ENCODE assay signal across 18 mouse cellular contexts in genomic region chr2:27373349-27373748, GRCm38 (mm10). TPM values are rescaled to one million over a fixed set of nuclear protein-coding genes. Genes with fewer than 3 reads are reported as not detected.
DNase-seq lines count a peak whose midpoint lies in the region; ATAC-seq and TF ChIP-seq lines count a peak whose summit lies in the region.
"Had no signal": no experiment of that assay in that cellular context is flagged by ENCODE, and none has a peak within 500 bp of the region (broad histone marks: within the 10 kb centered on the region; RNA-seq: fewer than 3 reads in every experiment).

No protein-coding gene starts in this region.

- WGBS in liver, postnatal 0 days (ENCODE audit: insufficient replicate concordance) = 26% methylated on average over 12 of the region's 12 CpGs
- WGBS in heart, embryonic 12.5 days = 6% methylated on average over 12 of the region's 12 CpGs
- 19% methylated on average over 12 of the region's 12 CpGs for WGBS in liver, embryonic 13.5 days (ENCODE audit: insufficient replicate concordance)

- H3K27ac ChIP-seq in liver, postnatal 0 days (ENCODE audit: low read depth) = no peak overlapping the region
- no peak overlapping the region for H3K27ac ChIP-seq in heart, embryonic 12.5 days (ENCODE audit: poor library complexity, severe bottlenecking)
- H3K27ac ChIP-seq in liver, embryonic 13.5 days = no peak overlapping the region
- H3K27ac ChIP-seq: hindbrain, embryonic 13.5 days had no signal

- no peak overlapping the region for H3K4me3 ChIP-seq in liver, postnatal 0 days (ENCODE audit: low read depth, low read length)
- no peak overlapping the region for H3K4me3 ChIP-seq in heart, embryonic 12.5 days
- no peak overlapping the region for H3K4me3 ChIP-seq in liver, embryonic 13.5 days (replicated peaks)
- H3K4me3 ChIP-seq: erythroblast, embryonic 14.5 days; hindbrain, embryonic 13.5 days had no signal

- TF ChIP-seq EP300 in liver, postnatal 0 days (IDR thresholded peaks at IDR 0.05; ENCODE audit: low read depth) = no peak

- H3K9ac ChIP-seq in liver, postnatal 0 days (replicated peaks) = no peak overlapping the region
- H3K9ac ChIP-seq in heart, embryonic 12.5 days = 0 out of 2 replicates have a peak overlapping the region, but pooled peaks have one; percentile 33
- H3K9ac ChIP-seq in liver, embryonic 13.5 days = no peak overlapping the region
- H3K9ac ChIP-seq: hindbrain, embryonic 13.5 days; lung, embryonic 14.5 days had no signal

- H3K27me3 ChIP-seq in liver, postnatal 0 days (ENCODE audit: insufficient read depth, low read length) = no peaks in the 10 kb centered on the region
- H3K27me3 ChIP-seq in heart, embryonic 12.5 days (replicated peaks) = peaks cover 4% of the 10 kb centered on the region; the same call in 1 of the 2 replicates
- no peaks in the 10 kb centered on the region for H3K27me3 ChIP-seq in liver, embryonic 13.5 days
- H3K27me3 ChIP-seq: hindbrain, embryonic 13.5 days had no signal

- peaks cover 12% of the 10 kb centered on the region for H3K4me1 ChIP-seq in liver, postnatal 0 days (ENCODE audit: insufficient read depth)
- peaks cover 20% of the 10 kb centered on the region for H3K4me1 ChIP-seq in heart, embryonic 12.5 days (replicated peaks)
- peaks cover 19% of the 10 kb centered on the region for H3K4me1 ChIP-seq in liver, embryonic 13.5 days (replicated peaks)

- peak; percentile 50 for DNase-seq in liver
- DNase-seq in liver, postnatal 0 days = no peak
- peak; percentile 72 for DNase-seq in adrenal gland, postnatal 10 days
- DNase-seq in liver, embryonic 13.5 days = peak; percentile 6
- no peak for DNase-seq in kidney, adult 18-20 months
- no peak for DNase-seq in gastrocnemius, postnatal 25 days
- DNase-seq: cerebellum, adult 8-10 months; gastrocnemius, postnatal 10 days; kidney, adult 11 months; kidney, postnatal 4 days; lung, embryonic 14.5 days; right cerebral cortex, postnatal 4 days; thymus, postnatal 14 days had no signal

- ATAC-seq in liver, postnatal 0 days = no peak
- ATAC-seq in heart, embryonic 12.5 days (ENCODE audit: insufficient number of reproducible peaks, low FRiP score) = peak; percentile 68; the same call in 1 of the 2 replicates
- no peak for ATAC-seq in liver, embryonic 13.5 days (ENCODE audit: low read depth)
- no peak for ATAC-seq in activated CD4-positive, CD25-positive, alpha-beta regulatory T cell, adult 4 months
- ATAC-seq: forebrain, embryonic 16.5 days had no signal

- no peak for TF ChIP-seq CTCF in liver, postnatal 0 days (IDR thresholded peaks at IDR 0.05; ENCODE audit: low read depth)

- H3K9me3 ChIP-seq in liver, postnatal 0 days (ENCODE audit: low read length) = no peaks in the 10 kb centered on the region
- no peaks in the 10 kb centered on the region for H3K9me3 ChIP-seq in heart, embryonic 12.5 days (replicated peaks)
- H3K9me3 ChIP-seq in liver, embryonic 13.5 days (replicated peaks) = no peaks in the 10 kb centered on the region
- H3K9me3 ChIP-seq: hindbrain, embryonic 13.5 days had no signal

- no peak overlapping the region for H3K4me2 ChIP-seq in liver, postnatal 0 days (ENCODE audit: low read depth, low read length)
- H3K4me2 ChIP-seq in heart, embryonic 12.5 days = peak overlapping the region; percentile 41
- no peak overlapping the region for H3K4me2 ChIP-seq in liver, embryonic 13.5 days
- H3K4me2 ChIP-seq: hindbrain, embryonic 13.5 days; lung, embryonic 14.5 days had no signal

- H3K36me3 ChIP-seq in liver, postnatal 0 days (replicated peaks; ENCODE audit: insufficient read depth, low read length) = no peaks in the 10 kb centered on the region
- no peaks in the 10 kb centered on the region for H3K36me3 ChIP-seq in heart, embryonic 12.5 days
- H3K36me3 ChIP-seq in liver, embryonic 13.5 days = 0 out of 2 replicates have a peak, but pooled peaks cover 3% of the 10 kb centered on the region
- H3K36me3 ChIP-seq: hindbrain, embryonic 13.5 days had no signal

RNA-seq across cellular contexts. Expression of gene Vav2, which starts 53.5 kb away (rescaled TPM):
- 5.4 and 6.3 TPM in 2 replicates for polyA plus RNA-seq in liver, postnatal 0 days (2015; fragmentation: Nextera tagmentation; extraction: Ambion mirVana)
- 10 to 100 TPM; 21.5 to 29.6 TPM for total RNA-seq in adrenal gland, postnatal 10 days (2021)
- 4.5 and 5.4 TPM in 2 replicates for polyA plus RNA-seq in heart, embryonic 12.5 days (2016; fragmentation: Nextera tagmentation; extraction: Ambion mirVana)
- 3.2 and 4.2 TPM in 2 replicates for polyA plus RNA-seq in liver, embryonic 13.5 days (2015; fragmentation: Nextera tagmentation; extraction: Ambion mirVana)
- total RNA-seq in gastrocnemius, postnatal 25 days (2021) = 1 to 10 TPM; 2.4 to 4.4 TPM
- polyA plus RNA-seq in activated CD4-positive, CD25-positive, alpha-beta regulatory T cell, adult 4 months (2017; shearing (Covaris generic)) = 1 to 10 TPM; 5.8 to 8.3 TPM

Comparison
In these comparisons a context has a peak if more than half of its experiments do, and no peak if none do; other contexts are left out.
1. DNase-seq: peak in liver (single experiment), adrenal gland, postnatal 10 days (single experiment) and liver, embryonic 13.5 days (single experiment); none in liver, postnatal 0 days (single experiment), kidney, adult 18-20 months (single experiment) and gastrocnemius, postnatal 25 days (single experiment).